Mouse (Mus musculus) layer of hippocampus, adult 9-10 months (tissue): ENCODE measurements around the gene Mucl2.
"Not testable (repeated sequence)": the region's sequence is repeated elsewhere in the genome, so short reads cannot be mapped to it uniquely, and the experiment has no call there.

Experiments
- DNase-seq: peaks from one replicate; pipeline ENCODE4 v3.0.0; 2022; ENCODE audit warnings: low spot score

Gene Mucl2

DNA sequence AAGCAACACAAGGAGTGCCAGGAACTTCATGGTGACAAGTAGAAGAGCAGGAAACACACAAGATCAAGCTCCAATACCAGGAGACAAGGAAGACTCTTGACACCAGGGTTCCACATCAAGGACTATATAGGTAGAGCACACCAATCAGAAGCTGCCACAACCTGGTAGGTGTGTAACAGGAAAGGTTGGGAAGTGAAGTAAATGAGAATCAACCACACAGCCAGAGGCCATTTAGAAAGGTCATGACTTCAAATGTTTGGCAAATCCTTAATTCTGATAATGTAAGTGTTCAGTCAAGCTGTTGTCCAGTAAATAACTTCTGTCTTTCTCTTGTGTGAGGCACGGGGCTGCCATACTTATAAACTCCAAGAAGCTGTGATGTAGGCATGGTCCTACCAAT, at the start of gene Mucl2:
Gene Mucl2, minus strand, starts transcription at position 101 of the 400 bp plus-strand sequence.
- no peak for DNase-seq

DNA sequence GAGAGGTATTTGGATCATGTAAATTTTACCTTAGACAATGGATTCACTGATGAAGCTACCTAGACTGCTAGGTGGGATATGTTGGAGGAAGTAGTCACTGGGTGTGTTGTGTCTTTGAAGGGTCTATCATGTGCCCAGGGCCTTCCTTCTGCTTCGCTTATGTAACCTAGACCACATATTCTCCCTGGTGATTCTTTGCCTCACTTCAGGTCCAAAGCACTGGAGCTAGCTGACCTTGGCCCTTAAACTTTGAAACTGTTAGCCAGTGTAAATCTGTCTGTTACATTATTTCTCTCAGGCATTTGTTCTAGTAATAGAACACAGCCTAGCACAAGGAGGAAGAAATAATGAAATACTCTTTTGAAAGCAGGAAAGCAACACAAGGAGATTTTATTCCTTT, 13.9 kb upstream of the Mucl2 start:
- DNase-seq, result not testable (repeated sequence)
